Mouse (Mus musculus): ENCODE data around the gene Glb1l. TPM values are rescaled to one million over a fixed set of nuclear protein-coding genes. Genes with fewer than 3 reads are reported as not detected.

Gene Glb1l
- total RNA-seq, 2 experiments from 2014 or later: 18.3 to 22.1 TPM

DNA sequence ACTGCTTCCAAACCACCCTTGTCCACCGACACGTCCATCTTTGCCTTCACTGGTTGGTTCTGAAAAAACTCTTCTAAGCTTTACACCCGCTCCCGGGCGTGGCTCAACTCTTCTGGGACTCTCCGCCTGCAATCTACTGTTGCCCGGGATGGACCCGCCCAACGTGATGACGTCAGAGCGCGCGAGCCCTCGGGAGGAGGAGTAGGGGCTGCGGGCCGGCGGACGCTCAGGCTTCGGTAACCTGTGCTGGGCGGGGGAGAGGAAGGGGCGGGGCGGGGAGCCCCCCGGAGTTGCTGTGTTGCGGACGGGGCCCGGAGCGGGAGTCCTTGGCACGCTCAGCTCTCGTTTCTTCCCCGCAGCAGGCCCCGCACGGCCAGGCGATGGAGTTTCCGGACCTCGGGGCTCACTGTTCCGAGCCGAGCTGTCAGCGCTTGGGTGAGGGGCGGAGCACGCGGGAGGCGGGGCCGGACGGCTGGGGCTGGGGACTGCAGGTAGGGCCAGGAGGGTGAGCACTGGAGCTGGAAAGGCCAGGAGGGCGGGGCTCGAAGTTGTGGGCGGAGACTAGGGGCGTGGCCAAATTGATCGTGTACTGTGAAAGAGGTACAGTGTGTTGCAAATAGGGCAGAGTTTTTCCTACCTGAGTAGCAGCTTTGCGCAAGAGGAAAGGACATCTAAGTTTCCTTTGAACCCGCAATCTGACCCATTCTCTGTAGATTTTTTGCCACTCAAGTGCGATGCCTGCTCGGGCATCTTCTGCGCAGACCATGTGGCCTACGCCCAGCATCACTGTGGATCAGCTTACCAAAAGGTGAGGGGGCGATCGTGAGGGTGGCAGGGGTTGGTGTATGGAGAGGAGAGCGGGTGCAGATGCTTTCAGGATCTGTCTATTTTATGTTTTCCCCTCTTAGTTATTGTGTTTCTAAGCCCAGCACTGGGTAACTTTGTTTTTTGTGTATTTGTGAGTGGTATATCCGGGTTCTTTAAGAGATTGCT, 41.8 kb downstream of the Glb1l start, which contains the start of gene Zfand2b:
Gene Zfand2b, plus strand, starts transcription at position 175 of the 993 bp plus-strand sequence.
- intact Hi-C loops (cut with DNase I): no loop called here
- peak; percentile 93 to 98 for DNase-seq (ENCODE audit: extremely low spot score in 1 of 2, low spot score in 2 of 2)

DNA sequence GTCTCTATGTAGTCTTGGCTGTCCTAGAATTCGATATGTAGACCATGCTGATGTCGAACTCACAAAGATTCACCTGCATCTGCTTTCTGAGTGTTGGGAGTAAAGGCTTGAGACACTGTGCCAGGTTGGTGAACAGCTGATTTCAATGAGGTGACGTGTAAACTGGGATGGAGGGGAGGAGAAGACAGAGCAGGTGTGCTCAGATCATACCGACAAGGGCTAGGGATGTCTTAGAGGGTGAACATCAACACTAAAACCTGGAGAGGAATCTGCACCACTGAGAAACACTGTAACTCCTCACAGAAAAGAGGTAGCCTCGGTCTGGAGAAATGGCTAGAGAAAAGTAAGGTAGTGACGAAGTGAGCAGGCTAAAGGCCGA, 42.5 kb downstream of the Glb1l start:
- intact Hi-C loops (cut with DNase I): no loop called here
- DNase-seq (ENCODE audit: extremely low spot score in 1 of 2, low spot score in 2 of 2): no peak

DNA sequence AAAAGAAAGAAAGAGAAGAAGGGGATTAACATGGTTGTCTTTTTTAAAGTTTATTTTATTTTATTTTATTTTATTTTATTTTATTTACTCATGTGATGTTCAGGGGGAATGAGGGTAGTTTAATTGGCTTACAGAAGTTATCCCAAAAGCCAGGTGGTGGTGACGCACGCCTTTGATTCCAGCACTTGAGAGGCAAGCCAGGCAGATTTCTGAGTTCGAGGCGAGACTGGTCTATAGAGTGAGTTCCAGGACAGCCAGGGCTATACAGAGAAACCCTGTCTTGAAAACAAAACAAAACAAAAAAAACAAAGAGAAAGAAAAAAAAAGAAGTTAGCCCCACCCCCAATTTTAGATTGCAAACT, 50.4 kb downstream of the Glb1l start:
- intact Hi-C loops (cut with DNase I): no loop called here
- DNase-seq (ENCODE audit: extremely low spot score in 1 of 2, low spot score in 2 of 2): no peak

DNA sequence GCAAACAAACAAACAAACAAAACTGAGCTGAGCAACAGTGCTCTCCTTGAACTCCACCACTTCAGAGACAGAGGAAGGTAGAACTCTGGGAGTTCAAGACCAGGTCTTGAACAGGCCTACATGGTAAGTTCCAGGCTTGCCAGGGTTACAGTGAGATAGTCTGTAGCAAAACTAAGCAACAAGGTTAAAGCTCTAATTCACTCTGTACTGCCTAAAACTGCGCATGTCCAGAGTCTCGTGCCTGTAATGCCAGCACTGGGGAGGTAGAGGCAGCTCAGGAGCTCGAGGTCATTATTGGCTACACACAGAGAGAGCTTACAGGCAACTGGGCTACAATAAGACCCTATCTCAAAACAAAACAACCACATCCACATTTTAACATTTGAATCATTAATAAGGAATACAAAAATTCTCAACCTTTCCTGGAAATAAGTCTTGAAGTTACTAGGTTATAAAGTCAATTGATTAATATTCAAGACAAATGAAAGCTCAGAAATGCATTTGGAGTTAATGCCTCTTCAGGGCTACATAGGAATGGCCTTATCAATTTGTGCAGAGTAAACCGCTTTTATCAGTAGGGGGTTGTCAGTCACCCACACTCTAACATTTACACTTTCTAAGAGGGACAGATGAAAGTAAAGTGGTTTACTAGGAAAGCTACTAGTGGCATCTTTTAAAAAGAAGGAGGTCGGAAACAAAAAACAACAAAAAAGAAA, 50.9 kb downstream of the Glb1l start:
- intact Hi-C loops (cut with DNase I): no loop called here
- no peak for DNase-seq (ENCODE audit: extremely low spot score in 1 of 2, low spot score in 2 of 2)

DNA sequence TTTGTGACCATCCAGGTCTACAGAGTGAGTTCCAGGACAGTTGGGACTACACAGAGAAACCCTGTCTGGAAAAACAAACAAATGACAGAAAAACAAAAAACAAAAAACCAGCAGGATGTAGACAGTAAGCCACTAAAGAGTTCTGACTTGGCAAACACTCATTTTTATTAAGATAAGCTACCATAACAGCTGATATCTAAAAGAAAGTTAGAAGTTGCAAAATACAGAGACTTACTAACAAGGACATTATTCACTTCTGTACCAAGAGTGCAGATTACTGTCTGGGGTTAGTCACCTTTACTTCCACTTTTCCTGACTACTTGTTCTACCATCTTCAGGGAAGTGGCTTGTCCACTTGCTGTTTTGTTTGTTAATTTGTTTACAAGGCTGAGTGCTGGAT, 51.6 kb downstream of the Glb1l start:
- intact Hi-C loops (cut with DNase I): no loop called here
- DNase-seq (ENCODE audit: extremely low spot score in 1 of 2, low spot score in 2 of 2): no peak

DNA sequence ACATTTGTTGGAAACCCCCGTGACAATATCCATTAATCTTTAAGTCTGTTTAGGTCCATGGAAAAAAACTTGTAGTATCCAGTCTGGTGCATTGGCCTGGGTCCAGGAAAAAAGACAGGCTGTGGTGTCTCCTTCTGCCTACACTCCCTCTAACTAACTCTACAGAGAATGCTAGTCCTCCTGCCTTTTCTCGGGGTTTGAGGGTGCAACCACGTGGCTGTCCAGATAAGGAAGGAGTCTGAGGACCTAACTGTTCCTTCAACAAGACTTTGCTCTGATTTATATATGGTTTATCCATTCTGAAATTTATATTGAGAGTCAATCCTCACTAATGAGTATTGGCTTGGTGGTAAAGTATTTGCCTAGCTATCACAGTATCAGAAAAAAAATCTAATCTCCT, 54.8 kb downstream of the Glb1l start:
- no peak for DNase-seq (ENCODE audit: extremely low spot score in 1 of 2, low spot score in 2 of 2)
- intact Hi-C loops (cut with DNase I): no loop called here

DNA sequence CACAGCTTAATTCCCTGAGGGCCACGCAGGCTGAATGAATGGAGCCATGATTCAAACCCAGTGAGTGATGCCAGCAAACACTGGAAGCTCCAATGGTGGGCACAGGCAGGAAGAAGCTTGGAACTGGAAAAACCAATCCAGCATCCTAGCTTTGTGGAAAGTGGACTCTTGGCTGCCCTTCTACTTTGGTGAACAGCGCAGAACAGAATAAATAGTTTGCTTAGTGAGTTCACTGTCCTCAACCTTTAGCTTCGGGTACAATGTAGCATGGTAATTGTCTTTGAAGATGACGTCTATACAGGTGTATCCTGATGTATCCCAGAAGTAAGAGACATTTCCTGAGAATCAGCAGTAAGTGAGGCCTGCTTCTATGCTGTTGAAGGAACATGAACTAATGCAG, 61.9 kb downstream of the Glb1l start:
- intact Hi-C loops (cut with DNase I): no loop called here

More for the DNA sequence above, 61.9 kb downstream of the Glb1l start:
- DNase-seq (ENCODE audit: extremely low spot score in 1 of 2, low spot score in 2 of 2): no peak

Small RNAs within 50 kb of the gene (microRNA-seq; reads per million reads assigned to microRNA genes)
- not detected for gene Gm27943

Other genes with a start within 250 kb of the Glb1l start
- 1 to 10 TPM; 1.9 to 2.7 TPM for gene Nhej1, start 85.6 kb downstream of the Glb1l start, total RNA-seq (2021)
- gene Slc23a3, start 76.9 kb downstream of the Glb1l start, total RNA-seq (2021): under 1 TPM in 1 of 2 experiments, not detected in 1; 0.21 TPM
- 10 to 100 TPM; 31.7 to 33.4 TPM for gene Cnppd1, start 68.1 kb downstream of the Glb1l start, total RNA-seq (2021)
- 100 to 1,000 TPM; 151 to 153 TPM for gene Retreg2, start 68.0 kb downstream of the Glb1l start, total RNA-seq (2021)
- gene Zfand2b, start 42.2 kb downstream of the Glb1l start, total RNA-seq (2021): 10 to 100 TPM; 20.2 to 21.3 TPM
- 10 to 100 TPM; 45.6 to 47.0 TPM for gene Abcb6, start 30.4 kb downstream of the Glb1l start, total RNA-seq (2021)
- 10 to 100 TPM; 18.2 to 19.3 TPM for gene Ankzf1, start 18.7 kb downstream of the Glb1l start, total RNA-seq (2021)
- gene Atg9a, start 18.6 kb downstream of the Glb1l start, total RNA-seq (2021): 100 to 1,000 TPM; 111 to 119 TPM
- 10 to 100 TPM; 94.4 to 95.0 TPM for gene Stk16, start within 50 bp of the Glb1l start, total RNA-seq (2021)
- 100 to 1,000 TPM; 456 to 464 TPM for gene Tuba4a, start 9.1 kb upstream of the Glb1l start, total RNA-seq (2021)
- not detected for gene A630095N17Rik, start 21.3 kb upstream of the Glb1l start, total RNA-seq (2021)
- 10 to 100 TPM; 64.1 to 69.0 TPM for gene Dnajb2, start 25.6 kb upstream of the Glb1l start, total RNA-seq (2021)
- 100 to 1,000 TPM; 257 to 262 TPM for gene Ptprn, start 53.7 kb upstream of the Glb1l start, total RNA-seq (2021)
- gene Resp18, start 67.6 kb upstream of the Glb1l start, total RNA-seq (2021): 10 to 100 TPM; 72.5 to 81.7 TPM
- 10 to 100 TPM; 60.6 to 67.1 TPM for gene Dnpep, start 107.2 kb upstream of the Glb1l start, total RNA-seq (2021)
- gene Des, start 149.5 kb upstream of the Glb1l start, total RNA-seq (2021): 1 to 10 TPM; 1.5 TPM
- 100 to 1,000 TPM; 182 to 186 TPM for gene Speg, start 164.5 kb upstream of the Glb1l start, total RNA-seq (2021)
- 10 to 100 TPM; 51.9 to 53.7 TPM for gene Gmppa, start 225.1 kb upstream of the Glb1l start, total RNA-seq (2021)
- gene Asic4, start 239.6 kb upstream of the Glb1l start, total RNA-seq (2021): 10 to 100 TPM; 17.2 to 22.0 TPM